Mouse (Mus musculus) T-helper 2 cell (primary cell): ENCODE results near the gene Dop1b.
"Not testable (repeated sequence)": the region's sequence is repeated elsewhere in the genome, so short reads cannot be mapped to it uniquely, and the experiment has no call there.

Experiments
- in situ Hi-C: fragments of 300-600 bp; cut with MboI, MseI; formaldehyde crosslinking; loops from one replicate; pipeline ENCODE4 v1.15.1; 2025; ENCODE audit warnings: high pct_unique_total_duplicates

The Dop1b gene

DNA sequence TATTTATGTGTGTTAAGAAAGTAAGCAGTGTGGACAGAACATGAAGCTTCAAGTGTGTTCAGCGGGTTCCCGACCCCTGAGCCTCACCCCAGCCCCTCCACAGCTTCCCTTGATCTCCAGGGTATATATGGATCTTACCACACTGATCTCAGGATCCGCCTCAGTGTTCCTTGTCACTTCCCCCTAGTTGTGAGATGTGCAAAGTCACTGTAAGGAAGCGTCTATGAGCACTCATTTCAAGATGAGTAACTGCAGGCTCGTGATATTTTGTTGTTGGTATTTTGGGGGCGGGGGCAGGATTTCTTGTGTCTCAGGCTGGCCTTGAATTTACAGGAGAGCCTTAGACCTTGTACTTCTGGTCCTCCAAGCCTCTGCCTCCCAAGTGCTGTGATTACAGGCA lies 38.8 kb downstream of the Dop1b start:
- in situ Hi-C loops: loop anchor here (10.0 kb wide), 1 partner anchor 136 kb away; no protein-coding TSS in a partner anchor

DNA sequence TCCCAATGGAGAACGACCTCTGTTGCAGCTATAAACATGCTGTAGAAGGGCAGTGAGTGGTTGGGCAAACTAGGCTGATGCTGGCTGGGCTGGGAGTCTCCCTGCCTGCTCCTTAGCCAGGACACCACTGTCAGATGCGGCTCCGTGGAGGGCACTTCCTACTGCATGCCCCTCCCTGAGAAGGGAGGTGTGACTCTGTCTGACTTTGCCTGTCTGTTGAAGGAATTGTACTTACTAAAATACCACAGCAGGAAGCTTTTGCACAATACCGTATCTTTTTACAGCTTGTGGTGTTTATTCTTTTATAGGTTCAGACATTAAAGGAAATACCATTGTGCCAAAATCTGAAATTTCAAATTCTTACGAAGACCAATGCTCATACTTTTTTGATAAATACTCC lies 40.1 kb downstream of the Dop1b start:
- in situ Hi-C loops: loop anchor here (10.0 kb wide), 1 partner anchor 137 kb away; no protein-coding TSS in a partner anchor

DNA sequence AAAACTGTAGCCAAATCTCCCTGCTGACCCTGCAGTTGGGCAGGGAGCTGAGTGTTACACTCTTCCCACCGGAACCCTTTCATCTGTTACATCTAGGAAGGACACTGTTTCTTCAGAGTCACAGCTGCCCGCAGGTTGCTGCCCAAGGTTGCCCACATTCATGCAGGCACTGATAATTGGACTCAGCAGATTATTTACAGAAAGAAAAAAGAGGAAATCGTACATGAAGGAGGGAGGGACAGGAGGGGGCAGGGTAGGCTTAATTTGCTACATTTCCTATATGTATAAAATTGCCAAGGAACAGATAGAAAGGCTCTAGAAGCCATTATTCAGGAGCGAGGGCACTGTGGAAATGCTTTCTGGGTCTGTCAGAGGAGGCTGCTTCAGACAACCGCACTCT lies 44.9 kb downstream of the Dop1b start:
- in situ Hi-C loops: loop anchor here (10.0 kb wide), 1 partner anchor 142 kb away; no protein-coding TSS in a partner anchor

DNA sequence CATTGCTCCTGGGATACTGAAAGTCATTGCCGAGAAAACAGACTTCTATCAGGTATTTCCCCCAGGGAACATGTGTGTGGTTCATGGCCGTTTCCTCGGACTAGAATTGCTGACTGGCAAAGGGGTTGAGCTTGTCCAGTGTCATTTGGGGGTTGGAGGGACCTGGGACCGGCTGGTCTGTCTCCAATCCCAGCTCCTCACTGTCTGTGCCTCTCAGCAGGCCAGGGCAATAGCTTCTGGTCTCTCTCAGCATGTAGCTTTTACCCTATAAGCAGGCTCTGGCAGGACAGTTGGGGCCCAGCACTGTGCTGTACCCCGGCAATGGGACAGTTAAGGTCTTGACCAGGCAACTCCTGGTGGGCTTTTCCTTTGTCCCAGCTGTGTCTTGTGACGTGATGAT lies 51.7 kb downstream of the Dop1b start:
- in situ Hi-C loops: no loop called here

GRCm38 (mm10) chr16:93764597-93764996 lies 52.9 kb downstream of the Dop1b start:
- in situ Hi-C loops: no loop called here

DNA sequence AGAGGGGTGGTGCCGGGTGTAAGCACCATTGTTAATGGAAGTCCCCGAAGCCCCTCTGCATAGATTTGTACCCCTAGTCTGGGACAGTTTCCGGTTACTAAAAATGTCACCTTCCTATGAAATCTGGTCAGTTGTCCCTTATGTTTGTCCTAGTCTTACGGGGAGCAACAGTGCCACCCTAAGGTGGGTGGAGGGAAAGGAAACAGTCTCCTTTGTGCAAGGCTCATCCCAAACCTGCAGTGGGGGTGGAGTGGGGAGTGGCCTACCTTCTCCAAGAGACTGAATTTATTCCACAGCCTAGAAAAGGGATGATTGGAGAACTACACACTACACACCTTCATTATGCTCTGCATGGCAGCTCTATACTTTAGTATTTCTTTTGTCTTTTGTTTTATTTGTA lies 55.3 kb downstream of the Dop1b start:
- in situ Hi-C loops: no loop called here

DNA sequence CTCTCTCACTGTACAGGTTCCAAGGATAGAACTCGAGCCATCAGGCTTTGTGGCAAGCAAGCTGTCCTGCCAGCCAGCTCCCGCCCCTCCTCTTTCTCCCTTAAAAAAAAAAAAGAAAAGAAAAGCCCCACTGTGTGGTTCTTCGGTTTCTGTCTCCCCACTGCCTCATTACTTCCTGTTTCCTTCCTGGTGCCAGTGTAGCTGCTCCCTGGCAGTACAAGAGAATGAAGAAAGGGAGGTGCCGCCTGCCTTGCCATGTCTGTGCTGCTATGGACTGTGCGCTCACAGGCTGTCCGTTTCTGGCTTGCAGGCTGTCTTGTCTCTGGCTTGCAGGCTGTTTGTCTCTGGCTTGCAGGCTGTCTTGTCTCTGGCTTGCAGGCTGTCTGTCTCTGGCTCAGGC lies 55.8 kb downstream of the Dop1b start:
- in situ Hi-C loops: no loop called here

GRCm38 (mm10) chr16:93769621-93770020 lies 57.9 kb downstream of the Dop1b start:
- in situ Hi-C loops: loop anchor here (5.0 kb wide), 1 partner anchor 87 kb away; the partner anchor contains the start of gene Cbr3

GRCm38 (mm10) chr16:93770271-93770926 lies 58.7 kb downstream of the Dop1b start:
- in situ Hi-C loops: loop anchor here (5.0 kb wide), 1 partner anchor 88 kb away; the partner anchor contains the start of gene Cbr3

- in situ Hi-C loops: loop anchor here (5.0 kb wide), 1 partner anchor 92 kb away; the partner anchor contains the start of gene Cbr3
Measured at GRCm38 (mm10) chr16:93774658-93775057, 63.0 kb downstream of the Dop1b start.

DNA sequence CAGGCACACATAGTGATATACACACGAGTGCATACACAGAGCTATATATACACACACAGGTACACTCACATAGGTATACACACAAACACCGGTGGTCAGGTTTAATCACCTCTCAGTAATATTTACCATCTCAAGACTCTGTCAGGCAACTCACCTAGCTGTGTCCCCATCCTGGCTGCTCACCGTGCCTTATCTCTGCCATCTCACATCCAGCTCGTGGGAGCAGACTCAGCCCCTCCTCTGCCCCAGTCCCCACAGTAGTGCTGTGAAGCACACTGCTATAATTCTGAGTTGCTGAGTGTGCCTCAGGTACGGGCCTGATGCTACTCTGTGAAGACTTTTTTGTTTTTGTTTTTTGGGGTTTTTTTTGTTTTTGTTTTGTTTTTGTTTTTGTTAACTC lies 64.8 kb downstream of the Dop1b start:
- in situ Hi-C loops: no loop called here

- in situ Hi-C loops: no loop called here
Measured at GRCm38 (mm10) chr16:93777247-93777999, 65.7 kb downstream of the Dop1b start.

GRCm38 (mm10) chr16:93778393-93778792 lies 66.7 kb downstream of the Dop1b start:
- in situ Hi-C loops: not testable (repeated sequence)

- in situ Hi-C loops: no loop called here
Measured at GRCm38 (mm10) chr16:93779554-93779953, 67.8 kb downstream of the Dop1b start.

DNA sequence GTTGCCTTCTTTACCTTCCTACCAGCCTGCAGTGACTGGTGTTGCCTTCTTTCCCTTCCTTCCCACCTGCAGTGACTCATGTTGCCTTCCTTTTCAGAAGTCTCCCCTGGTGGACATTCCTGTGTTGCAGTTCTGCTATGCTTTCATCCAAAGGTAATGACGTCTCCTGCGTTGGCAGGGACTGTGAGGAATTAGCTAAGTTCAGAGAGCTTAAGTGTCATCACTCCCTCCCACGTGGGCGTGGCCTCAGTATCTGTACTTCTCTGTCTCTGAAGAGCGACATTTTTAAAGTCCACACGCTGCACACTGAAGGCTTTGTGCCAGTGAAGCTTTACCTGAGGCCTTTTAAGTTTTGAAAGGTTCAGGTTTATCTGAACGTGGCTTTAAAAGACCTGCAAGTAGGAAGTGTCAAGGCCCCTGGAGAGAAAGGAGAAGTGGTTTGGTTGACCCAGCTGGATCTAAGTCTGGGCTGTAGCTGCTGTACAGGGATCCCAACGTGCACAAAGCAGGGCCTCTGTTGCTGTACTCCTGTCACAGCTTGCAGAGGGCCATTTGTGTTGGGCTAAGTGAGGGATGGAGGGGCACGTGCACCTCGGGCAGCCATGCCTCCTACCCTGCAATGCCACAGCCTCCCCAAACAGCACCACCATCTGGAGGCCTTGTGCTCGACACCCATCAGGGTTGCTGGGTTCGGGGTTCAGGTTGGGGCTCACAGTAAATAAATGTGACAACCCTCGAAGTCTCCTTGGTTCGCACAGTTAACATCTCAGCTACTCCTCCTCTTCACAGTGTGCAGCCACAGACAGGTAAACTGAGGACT lies 69.2 kb downstream of the Dop1b start:
- in situ Hi-C loops: no loop called here

- in situ Hi-C loops: no loop called here
Measured at GRCm38 (mm10) chr16:93784175-93784574, 72.5 kb downstream of the Dop1b start.

DNA sequence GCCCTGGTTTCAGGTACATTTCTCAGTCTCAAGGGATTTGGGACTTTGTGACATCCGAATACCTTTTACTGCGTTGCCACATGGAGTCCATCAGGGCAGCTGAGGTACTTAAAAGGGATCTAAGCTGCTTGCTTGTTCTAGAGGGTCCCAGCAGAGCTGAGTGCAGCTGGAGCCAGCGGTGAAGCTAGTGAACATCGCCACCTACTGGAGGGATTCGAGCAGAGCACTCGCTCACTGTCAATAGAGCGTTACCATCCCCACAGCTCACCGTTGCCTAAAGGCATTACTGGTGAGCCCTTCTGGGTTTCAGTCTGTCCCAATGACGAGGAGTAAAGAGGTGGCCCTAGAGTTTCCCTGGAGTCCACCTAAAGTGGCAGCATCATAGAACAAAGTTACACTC lies 74.1 kb downstream of the Dop1b start:
- in situ Hi-C loops: no loop called here

DNA sequence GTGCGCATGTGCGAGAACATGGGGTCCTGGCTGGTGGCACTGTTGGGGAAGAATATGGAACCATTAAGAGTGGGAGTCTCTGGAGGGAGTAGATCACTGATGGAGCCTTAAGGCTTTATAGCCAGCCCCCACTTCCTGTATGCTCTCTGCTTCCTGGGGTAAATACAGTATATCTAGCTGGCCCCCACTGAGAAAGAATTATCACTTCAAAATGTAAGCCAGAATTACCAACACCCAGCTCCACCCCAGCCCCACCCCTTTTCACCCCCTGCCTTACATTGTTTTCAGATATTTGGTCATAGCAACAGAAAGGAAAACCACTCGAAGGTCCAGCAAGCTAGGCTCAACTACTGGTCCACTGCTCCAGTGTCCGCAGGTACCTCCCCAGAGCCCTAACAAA lies 76.7 kb downstream of the Dop1b start:
- in situ Hi-C loops: no loop called here

- in situ Hi-C loops: no loop called here
Measured at GRCm38 (mm10) chr16:93788881-93789280, 77.2 kb downstream of the Dop1b start.

GRCm38 (mm10) chr16:93789971-93790755 lies 78.5 kb downstream of the Dop1b start:
- in situ Hi-C loops: no loop called here

DNA sequence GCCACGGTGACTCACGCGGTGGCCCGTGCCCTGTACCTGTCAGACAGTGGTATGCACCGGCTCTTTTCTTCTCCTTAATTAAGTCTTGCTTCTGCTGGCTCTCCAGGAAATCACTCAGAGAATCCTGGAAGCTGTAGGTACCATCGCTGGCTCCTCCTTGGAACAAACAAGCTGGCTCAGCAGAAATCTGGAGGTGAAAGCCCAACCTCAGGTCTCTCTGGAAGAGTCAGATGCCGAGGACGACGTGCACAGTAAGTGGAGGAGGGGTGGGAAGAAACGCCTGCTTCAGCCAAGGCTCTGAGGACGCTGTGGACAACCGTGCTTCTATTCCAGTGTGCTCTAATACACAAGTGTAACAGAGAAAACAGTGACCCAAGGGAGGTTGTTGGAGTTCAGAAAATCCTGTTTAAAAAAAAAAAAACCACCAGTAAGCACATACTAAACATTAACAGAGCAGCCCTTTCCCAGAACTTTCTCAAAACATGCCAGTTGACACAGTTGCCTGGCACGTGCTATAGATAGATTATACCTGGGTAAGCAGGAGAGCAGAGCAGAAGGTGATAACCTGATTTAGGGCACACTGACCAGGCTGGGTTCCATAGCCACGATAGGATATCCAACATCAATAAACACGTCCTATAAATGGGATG lies 81.4 kb downstream of the Dop1b start:
- in situ Hi-C loops: no loop called here
